Mouse (Mus musculus) G1E (cell line): ENCODE measurements around the gene Slc46a1.

Source experiments
- CTCF ChIP-seq: IDR thresholded peaks from 2 replicates; pipeline ENCODE4 v1.5.1; 2012; ENCODE audit warnings: low read depth, low read length, inconsistent platforms, mixed read lengths
- GATA1 ChIP-seq: IDR thresholded peaks from 2 replicates; pipeline ENCODE4 v1.6.1; 2012; ENCODE audit warnings: borderline replicate concordance, low read length, inconsistent platforms, mixed read lengths
- GATA2 ChIP-seq: IDR thresholded peaks from 2 replicates; pipeline ENCODE4 v1.6.1; 2012; ENCODE audit warnings: low read depth, low read length, inconsistent platforms, borderline replicate concordance
- TAL1 ChIP-seq: conservative IDR thresholded peaks from 2 replicates; pipeline ENCODE4 v1.6.1; 2012; ENCODE audit warnings: low read depth, low read length, inconsistent platforms, mixed read lengths

- TF ChIP-seq CTCF (no peak), TAL1 (no peak), GATA1 (no peak), GATA2 (no peak)
These were observed 18.3 kb upstream of the Slc46a1 start for GRCm38 (mm10) chr11:78447168-78447567.
